Mouse (Mus musculus) MEL (cell line): Measurements from ENCODE around the gene Trmt61a. TPM values are rescaled to one million over a fixed set of nuclear protein-coding genes. Genes with fewer than 3 reads are reported as not detected.
"Not testable (repeated sequence)": the region's sequence is repeated elsewhere in the genome, so short reads cannot be mapped to it uniquely, and the experiment has no call there.

Experiments used
- DNase-seq: peaks from one replicate; pipeline ENCODE4 v3.0.0; 2011; ENCODE audit warnings: low read depth, low spot score
- H3K27ac ChIP-seq: 2 replicates; pipeline ENCODE4 v1.5.1; 2012; ENCODE audit warnings: low read depth, mild to moderate bottlenecking, control low read depth, low read length, moderate library complexity; ENCODE audit not compliant: control insufficient read depth
- H3K27me3 ChIP-seq, 2 experiments: fragments of 150-350 bp in 1 of 2; sonication (generic) in 1 of 2; 2 replicates each; pipeline ENCODE4 v1.6.1; 2012; ENCODE audit warnings: low read length in 2 of 2, mild to moderate bottlenecking in 2 of 2, improper control_type of control experiment in 1 of 2, moderate library complexity in 1 of 2; ENCODE audit not compliant: insufficient read depth in 2 of 2, control insufficient read depth in 1 of 2
- H3K36me3 ChIP-seq, 2 experiments: 2 replicates each; pipeline ENCODE4 v1.6.1; 2012 to 2014; ENCODE audit warnings: low read length in 2 of 2, improper control_type of control experiment in 1 of 2, inconsistent platforms in 1 of 2, mild to moderate bottlenecking in 1 of 2; ENCODE audit not compliant: insufficient read depth in 2 of 2, control insufficient read depth in 1 of 2
- H3K4me1 ChIP-seq, 2 experiments: fragments of 150-350 bp in 1 of 2; sonication (generic) in 1 of 2; 2 replicates each; pipeline ENCODE4 v1.6.1; 2012; ENCODE audit warnings: low read length in 2 of 2, improper control_type of control experiment in 1 of 2, mild to moderate bottlenecking in 1 of 2; ENCODE audit not compliant: insufficient read depth in 2 of 2, control insufficient read depth in 1 of 2
- H3K4me3 ChIP-seq, 2 experiments: fragments of 150-350 bp in 1 of 2; sonication (generic) in 1 of 2; 2 replicates each; pipeline ENCODE4 v1.5.1; 2012; ENCODE audit warnings: low read depth in 2 of 2, low read length in 2 of 2, mild to moderate bottlenecking in 2 of 2, moderate library complexity in 2 of 2, control low read depth in 1 of 2, improper control_type of control experiment in 1 of 2; ENCODE audit not compliant: control insufficient read depth in 1 of 2, insufficient read depth in 1 of 2
- H3K79me2 ChIP-seq: 2 replicates; pipeline ENCODE4 v1.6.1; 2012; ENCODE audit warnings: mild to moderate bottlenecking, low read length, moderate library complexity; ENCODE audit not compliant: control insufficient read depth, poor library complexity, insufficient read depth
- H3K9ac ChIP-seq: 2 replicates; pipeline ENCODE4 v1.6.1; 2012; ENCODE audit warnings: low read depth, mild to moderate bottlenecking, control low read depth, low read length, moderate library complexity; ENCODE audit not compliant: control insufficient read depth, poor library complexity, severe bottlenecking
- H3K9me3 ChIP-seq: fragments of 150-350 bp; sonication (generic); replicated peaks from 2 replicates; pipeline ENCODE4 v1.6.1; 2012; ENCODE audit warnings: mild to moderate bottlenecking, low read length, improper control_type of control experiment, moderate library complexity; ENCODE audit not compliant: insufficient read depth
- CHD1 ChIP-seq: IDR thresholded peaks from 2 replicates; pipeline ENCODE4 v1.6.1; 2012; ENCODE audit warnings: low read depth, mild to moderate bottlenecking, inconsistent platforms, low read length, improper control_type of control experiment
- CTCF ChIP-seq, 3 experiments: IDR thresholded peaks in 2 of 3; conservative IDR thresholded peaks in 1 of 3; 2 replicates each; pipeline ENCODE4 v1.5.1; 2011 to 2012; ENCODE audit warnings: low read length in 3 of 3, low read depth in 2 of 3, mild to moderate bottlenecking in 2 of 3, improper control_type of control experiment in 1 of 3, inconsistent platforms in 1 of 3, mixed read lengths in 1 of 3, moderate library complexity in 1 of 3; ENCODE audit not compliant: control insufficient read depth in 1 of 3, insufficient read depth in 1 of 3, poor library complexity in 1 of 3, severe bottlenecking in 1 of 3
- ELF1 ChIP-seq: IDR thresholded peaks from 2 replicates; pipeline ENCODE4 v1.6.1; 2014; ENCODE audit warnings: low read depth, mild to moderate bottlenecking, inconsistent platforms, low read length, improper control_type of control experiment, moderate library complexity
- EP300 ChIP-seq, 2 experiments: IDR thresholded peaks; 2 replicates each; pipeline ENCODE4 v1.6.1; 2011; ENCODE audit warnings: improper control_type of control experiment in 2 of 2, low read length in 2 of 2, low read depth in 1 of 2, mild to moderate bottlenecking in 1 of 2
- HCFC1 ChIP-seq: IDR thresholded peaks from 2 replicates; pipeline ENCODE4 v1.6.1; 2012; ENCODE audit warnings: low read depth, mild to moderate bottlenecking, inconsistent platforms, low read length, improper control_type of control experiment, moderate library complexity
- MEF2A ChIP-seq: IDR thresholded peaks from 2 replicates; pipeline ENCODE4 v1.6.1; 2014; ENCODE audit warnings: low read depth, mild to moderate bottlenecking, inconsistent platforms, low read length, improper control_type of control experiment; ENCODE audit not compliant: poor library complexity, insufficient replicate concordance, severe bottlenecking; ENCODE audit errors: extremely low read depth
- MYB ChIP-seq: IDR thresholded peaks from 2 replicates; pipeline ENCODE4 v1.6.1; 2011; ENCODE audit warnings: mild to moderate bottlenecking, low read depth, low read length, improper control_type of control experiment
- MYC ChIP-seq: IDR thresholded peaks from 2 replicates; pipeline ENCODE4 v1.6.1; 2011; ENCODE audit warnings: low read depth, mild to moderate bottlenecking, low read length, improper control_type of control experiment, moderate library complexity
- POLR2A ChIP-seq, 2 experiments: IDR thresholded peaks; 2 replicates each; pipeline ENCODE4 v1.6.1; 2011 to 2012; ENCODE audit warnings: low read length in 2 of 2, mild to moderate bottlenecking in 2 of 2, control low read depth in 1 of 2, improper control_type of control experiment in 1 of 2, low read depth in 1 of 2, moderate library complexity in 1 of 2; ENCODE audit not compliant: control insufficient read depth in 1 of 2, insufficient read depth in 1 of 2, poor library complexity in 1 of 2
- POLR2AphosphoS5 ChIP-seq: IDR thresholded peaks from 2 replicates; pipeline ENCODE4 v1.6.1; 2012; ENCODE audit warnings: low read depth, borderline replicate concordance, mild to moderate bottlenecking, inconsistent platforms, low read length, moderate library complexity, mixed read lengths
- SMC3 ChIP-seq: IDR thresholded peaks from 2 replicates; pipeline ENCODE4 v1.6.1; 2011; ENCODE audit warnings: low read depth, low read length, improper control_type of control experiment
- UBTF ChIP-seq: IDR thresholded peaks from 2 replicates; pipeline ENCODE4 v1.6.1; 2012; ENCODE audit warnings: low read depth, mild to moderate bottlenecking, inconsistent platforms, low read length, improper control_type of control experiment, moderate library complexity, borderline replicate concordance; ENCODE audit not compliant: insufficient read depth
- ZKSCAN1 ChIP-seq: IDR thresholded peaks from 2 replicates; pipeline ENCODE4 v1.6.1; 2012; ENCODE audit warnings: low read depth, mild to moderate bottlenecking, inconsistent platforms, low read length, improper control_type of control experiment, moderate library complexity
- ZNF384 ChIP-seq: IDR thresholded peaks from 2 replicates; pipeline ENCODE4 v1.6.1; 2012; ENCODE audit warnings: low read depth, mild to moderate bottlenecking, inconsistent platforms, low read length, improper control_type of control experiment
- polyA plus RNA-seq, 2 experiments: library from polyadenylated mRNA; stranded (reverse) in 1 of 2; unstranded in 1 of 2; fragments of >175 nt in 1 of 2; fragments of >200 nt in 1 of 2; gene quantifications; 2 replicates each; pipeline versions ENCODE4 v1.2.1 to v1.2.4; 2012; ENCODE audit warnings: low replicate concordance in 2 of 2, low read depth in 1 of 2; ENCODE audit not compliant: insufficient read length in 2 of 2, insufficient read depth in 1 of 2, missing spikeins in 1 of 2
- total RNA-seq: library from RNA; depleted of rRNA; stranded (reverse); fragments of 300-350 nt; gene quantifications from 2 replicates; pipeline ENCODE4 v1.2.3, GENCODE M21; 2012

Trmt61a gene
- total and polyA plus RNA-seq, 3 experiments = 41.4 to 77.5 TPM; not detected in 1

DNA sequence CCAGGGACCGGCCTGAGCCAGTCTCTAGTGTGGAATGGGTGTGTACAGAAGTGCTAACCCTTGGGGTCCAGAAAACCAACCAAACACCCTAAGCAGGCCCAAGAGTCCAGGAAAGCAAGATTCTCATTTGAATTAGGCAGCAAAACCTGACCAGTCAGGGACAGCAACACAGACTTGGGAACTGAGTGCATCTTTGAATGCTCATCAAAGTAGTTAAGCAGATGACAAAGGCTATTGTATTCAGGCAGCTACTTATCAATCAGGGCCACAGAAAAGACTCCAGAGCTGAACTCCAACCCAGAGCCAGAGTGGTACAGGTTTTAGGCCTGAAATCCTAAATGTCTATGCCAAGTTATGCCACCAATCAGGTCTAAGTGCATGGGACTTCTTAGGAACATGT is 17.3 kb upstream of the Trmt61a start:
- Histone ChIP-seq H3K4me3 (no peak overlapping the region), H3K36me3 (peaks cover 2 to 6% of the 10 kb centered on the region in 2 experiments; a peak in 3 of 4 replicates), H3K4me1 (peaks cover 0 to 5% of the 10 kb centered on the region in 2 experiments; a peak in 2 of 4 replicates), H3K27ac (no peak overlapping the region), H3K9me3 (no peaks in the 10 kb centered on the region), H3K27me3 (no peaks in the 10 kb centered on the region), H3K79me2 (no peaks in the 10 kb centered on the region), H3K9ac (no peak overlapping the region)
- no peak for DNase-seq
- no peak for TF ChIP-seq ELF1
- TF ChIP-seq POLR2AphosphoS5 = no peak
- no peak for TF ChIP-seq SMC3
- TF ChIP-seq UBTF = no peak
- no peak for TF ChIP-seq ZNF384
- TF ChIP-seq CHD1 = no peak
- no peak for TF ChIP-seq CTCF (IDR thresholded peaks at IDR 0.05 in 2 of 3, conservative IDR thresholded peaks at IDR 0.05 in 1 of 3; ENCODE audit: control insufficient read depth in 1 of 3, insufficient read depth in 1 of 3, low read depth in 2 of 3, low read length in 3 of 3, poor library complexity in 1 of 3, severe bottlenecking in 1 of 3)
- TF ChIP-seq MYB = no peak
- TF ChIP-seq ZKSCAN1 = no peak
- no peak for TF ChIP-seq HCFC1
- no peak for TF ChIP-seq MYC
- TF ChIP-seq POLR2A (IDR thresholded peaks at IDR 0.05; ENCODE audit: control insufficient read depth in 1 of 2, insufficient read depth in 1 of 2, low read depth in 1 of 2, low read length in 2 of 2, poor library complexity in 1 of 2) = no peak
- TF ChIP-seq MEF2A = no peak
- TF ChIP-seq EP300 (IDR thresholded peaks at IDR 0.05; ENCODE audit: low read depth in 1 of 2, low read length in 2 of 2) = no peak

DNA sequence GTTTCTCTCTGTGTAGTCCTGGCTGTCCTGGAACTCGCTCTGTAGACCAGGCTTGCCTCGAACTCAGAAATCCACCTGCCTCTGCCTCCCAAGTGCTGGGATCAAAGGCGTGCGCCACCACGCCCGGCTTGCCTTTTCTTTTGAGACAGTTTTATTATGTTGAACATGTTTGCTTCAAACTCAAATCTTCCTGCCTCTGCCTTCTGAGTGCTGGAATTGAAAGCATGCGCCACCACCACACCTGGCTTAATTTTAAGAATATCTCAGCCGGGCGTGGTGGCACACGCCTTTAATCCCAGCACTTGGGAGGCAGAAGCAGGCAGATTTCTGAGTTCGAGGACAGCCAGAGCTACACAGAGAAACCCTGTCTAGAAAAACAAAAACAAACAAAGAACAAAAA is 16.4 kb upstream of the Trmt61a start:
- not testable (repeated sequence) for DNase-seq, H3K79me2 ChIP-seq, H3K9ac ChIP-seq, H3K4me1 ChIP-seq, H3K27ac ChIP-seq, H3K27me3 ChIP-seq, H3K9me3 ChIP-seq, H3K36me3 ChIP-seq, H3K4me3 ChIP-seq
